Mouse (Mus musculus) forebrain, postnatal 0 days (tissue): ENCODE measurements around the gene Gm11172. TPM values are rescaled to one million over a fixed set of nuclear protein-coding genes. Genes with fewer than 3 reads are reported as not detected.
"Not testable (repeated sequence)": the region's sequence is repeated elsewhere in the genome, so short reads cannot be mapped to it uniquely, and the experiment has no call there.

Experiments
- ATAC-seq: fragments of 200-750 bp; cut with Nextera tagmentation; 2 replicates; pipeline ENCODE4 v1.8.0; 2017; ENCODE audit warnings: mild to moderate bottlenecking, moderate library complexity
- DNase-seq: peaks from one replicate; pipeline ENCODE4 v3.0.0-alpha.2; 2015
- H3K27ac ChIP-seq: fragments of 300-500 bp; sonication (generic); 2 replicates; pipeline ENCODE4 v1.5.1; 2014; ENCODE audit warnings: low read depth, mild to moderate bottlenecking, antibody characterized with exemption, low read length, moderate library complexity, mixed read lengths
- H3K27me3 ChIP-seq: fragments of 300-500 bp; sonication (generic); 2 replicates; pipeline ENCODE4 v1.6.1; 2014; ENCODE audit warnings: mild to moderate bottlenecking, low read length, mixed read lengths; ENCODE audit not compliant: insufficient read depth
- H3K36me3 ChIP-seq: fragments of 300-500 bp; sonication (generic); 2 replicates; pipeline ENCODE4 v1.6.1; 2014; ENCODE audit warnings: mild to moderate bottlenecking, moderate library complexity; ENCODE audit not compliant: insufficient read depth
- H3K4me1 ChIP-seq: fragments of 300-500 bp; sonication (generic); 2 replicates; pipeline ENCODE4 v1.6.1; 2014; ENCODE audit warnings: antibody characterized with exemption; ENCODE audit not compliant: insufficient read depth
- H3K4me2 ChIP-seq: fragments of 300-500 bp; sonication (generic); 2 replicates; pipeline ENCODE4 v1.6.1; 2014; ENCODE audit warnings: low read depth, mild to moderate bottlenecking, moderate library complexity
- H3K4me3 ChIP-seq: fragments of 300-500 bp; sonication (generic); 2 replicates; pipeline ENCODE4 v1.5.1; 2014; ENCODE audit warnings: low read depth, low read length, mixed read lengths
- H3K9ac ChIP-seq: fragments of 300-500 bp; sonication (generic); 2 replicates; pipeline ENCODE4 v1.6.1; 2014; ENCODE audit warnings: mild to moderate bottlenecking
- H3K9me3 ChIP-seq: fragments of 300-500 bp; sonication (generic); 2 replicates; pipeline ENCODE4 v1.6.1; 2016; ENCODE audit warnings: low read length
- CTCF ChIP-seq: sonication (generic); IDR thresholded peaks from 2 replicates; pipeline ENCODE4 v1.5.1; 2016; ENCODE audit warnings: antibody characterized with exemption, control low read depth, low read depth
- WGBS: fragments of 180-500 bp; shearing (Covaris S2); extraction: QIAGEN DNeasy Blood & Tissue Kit; methylation state at CpG from one replicate; pipeline ENCODE4 v1.1.7; 2014; 5-methylcytosine and 5-hydroxymethylcytosine counted together
- polyA plus RNA-seq: library from polyadenylated mRNA; unstranded; fragments of >200 nt; fragmentation: Nextera tagmentation; extraction: Ambion mirVana; gene quantifications from 2 replicates; pipeline ENCODE4 v1.2.1, GENCODE M21; 2015
- total RNA-seq: library from RNA; depleted of rRNA; stranded (reverse); fragments of >200 nt; gene quantifications from 2 replicates; pipeline ENCODE4 v1.2.3, GENCODE M21; 2014

Gm11172 gene
- total and polyA plus RNA-seq, 2 experiments from 2014 or later, result not detected

GRCm38 (mm10) chr16:10843486-10844318 lies 31.0 kb downstream of the Gm11172 start:
- Histone ChIP-seq H3K4me1 (no peaks in the 10 kb centered on the region), H3K4me3 (no peak overlapping the region), H3K9ac (0 out of 2 replicates have a peak overlapping the region, but pooled peaks have one; percentile 26), H3K9me3 (no peaks in the 10 kb centered on the region), H3K27me3 (no peaks in the 10 kb centered on the region), H3K36me3 (no peaks in the 10 kb centered on the region), H3K4me2 (peak overlapping the region; percentile 40), H3K27ac (no peak overlapping the region)
- DNase-seq, result peak; percentile 39
- WGBS, result 17% methylated on average over 18 of the region's 18 CpGs
- TF ChIP-seq CTCF, result no peak
- ATAC-seq, result peak; percentile 51

- Histone ChIP-seq H3K4me2 (peak overlapping the region; percentile 40), H3K36me3 (no peaks in the 10 kb centered on the region), H3K4me1 (no peaks in the 10 kb centered on the region), H3K27me3 (no peaks in the 10 kb centered on the region), H3K27ac (no peak overlapping the region), H3K9me3 (no peaks in the 10 kb centered on the region), H3K9ac (no peak overlapping the region), H3K4me3 (no peak overlapping the region)
- 63% methylated on average over 6 of the region's 6 CpGs for WGBS
- no peak for TF ChIP-seq CTCF
- DNase-seq (no peak), ATAC-seq (no peak)
Measured at GRCm38 (mm10) chr16:10844319-10844670, 31.6 kb downstream of the Gm11172 start.

GRCm38 (mm10) chr16:10845952-10846351 lies 33.2 kb downstream of the Gm11172 start:
- no peak overlapping the region for H3K9ac ChIP-seq
- no peaks in the 10 kb centered on the region for H3K9me3 ChIP-seq
- no peak for ATAC-seq
- no peak overlapping the region for H3K27ac ChIP-seq
- 75% methylated on average over 6 of the region's 6 CpGs for WGBS
- no peak overlapping the region for H3K4me3 ChIP-seq
- TF ChIP-seq CTCF, result no peak
- H3K27me3 ChIP-seq, result no peaks in the 10 kb centered on the region
- no peak overlapping the region for H3K4me2 ChIP-seq
- H3K4me1 ChIP-seq, result no peaks in the 10 kb centered on the region
- H3K36me3 ChIP-seq, result no peaks in the 10 kb centered on the region
- DNase-seq, result no peak

DNA sequence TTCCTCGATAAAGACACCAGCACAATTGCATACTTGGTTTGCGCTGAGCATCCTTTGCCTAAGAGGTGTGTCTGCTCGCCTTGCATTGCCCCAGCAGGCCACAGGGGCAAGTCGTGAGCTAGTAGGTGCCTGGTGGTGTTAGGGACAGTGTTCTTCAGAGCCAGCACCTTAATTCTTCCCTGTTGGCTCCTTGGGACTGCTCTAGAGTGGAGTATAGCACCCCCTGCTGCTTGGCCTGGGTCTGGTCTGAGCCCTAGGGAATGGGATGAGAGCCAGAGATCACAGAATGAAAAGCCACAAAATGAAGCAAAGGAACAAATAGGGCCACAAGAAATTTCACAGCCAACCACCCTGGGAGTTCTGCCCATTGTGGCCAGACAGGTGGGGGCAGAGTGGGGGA lies 33.8 kb downstream of the Gm11172 start:
- Histone ChIP-seq H3K27ac (no peak overlapping the region), H3K4me1 (no peaks in the 10 kb centered on the region), H3K36me3 (no peaks in the 10 kb centered on the region), H3K4me3 (no peak overlapping the region), H3K27me3 (no peaks in the 10 kb centered on the region), H3K9me3 (no peaks in the 10 kb centered on the region), H3K9ac (no peak overlapping the region), H3K4me2 (no peak overlapping the region)
- DNase-seq (peak; percentile 43), ATAC-seq (peak; percentile 68)
- 54% methylated on average over 4 of the region's 4 CpGs for WGBS
- peak; percentile 65 for TF ChIP-seq CTCF

DNA sequence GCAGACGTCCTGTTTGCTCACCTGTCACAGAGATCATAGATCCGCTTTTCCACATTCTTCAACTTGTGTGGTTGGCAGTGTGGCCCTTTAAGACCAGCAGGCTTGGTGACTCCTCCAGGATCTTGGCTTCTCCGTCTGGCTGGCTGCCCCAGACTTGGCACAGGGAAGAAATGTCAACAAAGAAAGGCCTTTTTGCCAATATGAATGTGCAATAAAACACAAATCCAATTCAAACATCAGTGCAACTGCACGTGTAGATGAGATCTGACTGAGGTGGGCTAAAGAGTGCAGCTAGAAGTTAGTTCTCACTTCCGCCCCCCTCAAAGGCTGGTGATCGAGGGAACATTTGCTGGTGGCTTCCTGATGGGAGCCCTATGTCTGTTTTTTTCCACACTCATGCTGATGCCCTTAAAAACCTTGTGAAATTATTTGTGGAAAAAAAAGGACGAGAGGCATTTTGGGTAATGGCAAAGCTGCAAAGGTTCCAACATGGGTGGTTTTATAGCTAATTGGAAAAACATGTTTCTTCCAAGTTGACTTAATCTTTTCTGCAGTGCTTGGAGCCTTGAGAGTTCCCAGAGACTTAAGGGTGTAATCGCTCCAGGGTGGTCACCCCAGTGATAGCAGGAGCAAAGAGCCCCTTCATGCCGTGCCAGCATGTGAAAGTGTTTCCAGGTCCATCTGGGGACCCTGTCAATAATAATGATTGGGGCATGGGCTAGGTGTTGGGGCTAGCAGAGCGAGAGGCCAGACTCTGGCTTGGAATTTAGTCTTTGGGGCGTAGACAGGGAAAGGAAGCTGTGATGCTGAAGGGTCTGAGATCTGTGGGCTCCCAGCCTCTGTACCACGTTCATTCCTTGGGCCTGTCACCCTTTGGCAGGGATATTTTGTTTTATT lies 37.5 kb downstream of the Gm11172 start:
- Histone ChIP-seq H3K27ac (no peak overlapping the region), H3K4me1 (no peaks in the 10 kb centered on the region), H3K9me3 (no peaks in the 10 kb centered on the region), H3K4me2 (no peak overlapping the region), H3K4me3 (no peak overlapping the region), H3K36me3 (no peaks in the 10 kb centered on the region), H3K9ac (no peak overlapping the region), H3K27me3 (no peaks in the 10 kb centered on the region)
- TF ChIP-seq CTCF, result no peak
- DNase-seq (peak; percentile 58), ATAC-seq (peak; percentile 20; the same call in 1 of the 2 replicates)
- WGBS, result 45% methylated on average over 12 of the region's 12 CpGs

DNA sequence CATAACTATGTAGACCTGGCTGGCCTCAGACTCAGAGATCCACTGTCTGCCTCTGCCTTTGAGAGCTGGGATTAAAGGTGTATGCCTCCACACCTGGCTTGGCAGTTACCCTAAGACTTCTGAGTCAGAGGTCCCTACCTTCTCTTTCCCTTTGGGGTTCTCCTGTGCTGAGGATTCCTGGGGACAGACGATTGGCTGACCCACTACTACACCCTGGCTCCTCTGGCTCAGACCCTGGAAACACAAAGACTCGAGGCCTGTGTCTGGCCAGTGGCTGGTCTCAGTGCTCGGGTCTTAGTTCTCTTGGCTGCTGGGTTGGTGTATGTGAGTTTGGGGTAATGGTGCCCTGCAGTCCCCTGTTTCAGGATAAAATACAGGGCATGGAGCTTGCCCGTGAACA lies 38.2 kb downstream of the Gm11172 start:
- no peak for DNase-seq
- Histone ChIP-seq H3K4me3 (no peak overlapping the region), H3K4me2 (no peak overlapping the region), H3K36me3 (no peaks in the 10 kb centered on the region), H3K9me3 (no peaks in the 10 kb centered on the region), H3K4me1 (no peaks in the 10 kb centered on the region), H3K27me3 (no peaks in the 10 kb centered on the region), H3K27ac (no peak overlapping the region), H3K9ac (no peak overlapping the region)
- no peak for ATAC-seq
- TF ChIP-seq CTCF, result no peak
- WGBS, result 36% methylated on average over 4 of the region's 4 CpGs

- H3K4me2 ChIP-seq, H3K27me3 ChIP-seq, H3K4me1 ChIP-seq, H3K9me3 ChIP-seq, H3K9ac ChIP-seq, ATAC-seq, H3K36me3 ChIP-seq, DNase-seq, H3K4me3 ChIP-seq, H3K27ac ChIP-seq: not testable (repeated sequence)
- 92% methylated on average over 10 of the region's 10 CpGs for WGBS
Measured at GRCm38 (mm10) chr16:10852216-10852615, 39.5 kb downstream of the Gm11172 start.
